Mouse (Mus musculus) hindbrain, embryonic 10.5 days (tissue): Measurements from ENCODE around the gene Iqsec1. TPM values are rescaled to one million over a fixed set of nuclear protein-coding genes. Genes with fewer than 3 reads are reported as not detected.

Experiments
- DNase-seq: peaks from one replicate; pipeline ENCODE4 v3.0.0-alpha.2; 2017; ENCODE audit warnings: low spot score
- H3K27ac ChIP-seq: fragments of 300-500 bp; sonication (generic); 2 replicates; pipeline ENCODE4 v1.5.1; 2016; ENCODE audit warnings: mild to moderate bottlenecking, moderate library complexity
- H3K27me3 ChIP-seq: fragments of 300-500 bp; sonication (generic); 2 replicates; pipeline ENCODE4 v1.6.1; 2016; ENCODE audit warnings: mild to moderate bottlenecking; ENCODE audit not compliant: poor library complexity, insufficient read depth, severe bottlenecking
- H3K36me3 ChIP-seq: fragments of 300-500 bp; sonication (generic); 2 replicates; pipeline ENCODE4 v1.6.1; 2016; ENCODE audit warnings: mild to moderate bottlenecking, moderate library complexity
- H3K4me1 ChIP-seq: fragments of 300-500 bp; sonication (generic); replicated peaks from 2 replicates; pipeline ENCODE4 v1.6.1; 2016; ENCODE audit warnings: mild to moderate bottlenecking
- H3K4me3 ChIP-seq: fragments of 300-500 bp; sonication (generic); 2 replicates; pipeline ENCODE4 v1.5.1; 2016; ENCODE audit warnings: mild to moderate bottlenecking, moderate library complexity
- H3K9me3 ChIP-seq: fragments of 300-500 bp; sonication (generic); 2 replicates; pipeline ENCODE4 v1.6.1; 2016; ENCODE audit warnings: mild to moderate bottlenecking, moderate library complexity
- WGBS: fragments of 180-500 bp; shearing (Covaris S2); methylation state at CpG from one replicate; pipeline ENCODE4 v1.1.7; 2016; 5-methylcytosine and 5-hydroxymethylcytosine counted together
- polyA plus RNA-seq: library from polyadenylated mRNA; unstranded; fragments of >200 nt; fragmentation: Nextera tagmentation; extraction: Ambion mirVana; gene quantifications from 2 replicates; pipeline ENCODE4 v1.2.1, GENCODE M21; 2016

The Iqsec1 gene
- polyA plus RNA-seq, 1 experiment from 2014 or later: 13.8 TPM

DNA sequence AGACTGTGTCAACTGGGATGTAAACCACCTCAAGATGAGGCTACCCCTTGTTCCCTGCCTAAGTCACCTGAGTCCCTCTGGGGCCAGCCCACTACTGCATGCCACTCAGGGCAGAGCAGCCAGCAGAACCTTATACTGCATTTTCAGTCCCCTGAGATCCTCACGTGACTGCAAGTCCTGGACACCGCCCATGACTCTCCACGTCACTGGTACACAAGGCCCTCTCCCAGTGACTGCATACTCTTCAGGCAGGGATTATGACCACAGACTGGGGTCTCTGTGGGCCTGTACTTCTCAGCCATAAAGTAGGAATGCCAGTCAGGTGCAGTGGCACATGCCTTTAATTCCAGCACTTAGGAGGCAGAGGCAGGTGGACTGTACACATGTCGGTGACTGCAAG is 281.3 kb downstream of the Iqsec1 start:
- WGBS: 83% methylated on average over 4 of the region's 4 CpGs
- no peak overlapping the region for H3K4me3 ChIP-seq
- no peak for DNase-seq
- H3K27me3 ChIP-seq: no peaks in the 10 kb centered on the region
- H3K9me3 ChIP-seq: no peaks in the 10 kb centered on the region
- H3K4me1 ChIP-seq: peaks cover 87% of the 10 kb centered on the region
- H3K27ac ChIP-seq: no peak overlapping the region
- no peaks in the 10 kb centered on the region for H3K36me3 ChIP-seq

DNA sequence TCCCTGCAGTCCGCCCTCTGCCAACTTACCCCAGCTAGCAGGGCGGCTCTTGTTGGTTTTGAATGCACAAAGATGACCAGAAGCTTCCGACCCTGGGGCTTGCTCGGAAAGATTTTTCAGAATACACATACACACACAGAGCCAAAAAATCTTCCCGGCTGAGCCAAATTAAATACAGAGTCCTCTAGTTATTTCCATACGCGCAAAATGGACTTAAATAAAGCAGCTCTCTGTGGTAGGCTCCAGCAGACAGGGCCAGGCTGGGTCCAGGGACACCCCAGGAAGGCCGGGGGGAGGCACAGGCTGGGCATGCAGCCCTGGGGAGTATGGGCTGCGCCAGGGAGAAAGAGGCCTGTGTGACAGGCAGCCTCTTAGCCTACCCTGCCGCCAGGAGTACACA is 282.0 kb downstream of the Iqsec1 start:
- H3K9me3 ChIP-seq: no peaks in the 10 kb centered on the region
- H3K36me3 ChIP-seq: no peaks in the 10 kb centered on the region
- H3K27ac ChIP-seq: peak overlapping the region; percentile 46; the same call in 1 of the 2 replicates
- no peaks in the 10 kb centered on the region for H3K27me3 ChIP-seq
- H3K4me3 ChIP-seq: no peak overlapping the region
- H3K4me1 ChIP-seq: peaks cover 87% of the 10 kb centered on the region
- 87% methylated on average over 10 of the region's 10 CpGs for WGBS
- no peak for DNase-seq

DNA sequence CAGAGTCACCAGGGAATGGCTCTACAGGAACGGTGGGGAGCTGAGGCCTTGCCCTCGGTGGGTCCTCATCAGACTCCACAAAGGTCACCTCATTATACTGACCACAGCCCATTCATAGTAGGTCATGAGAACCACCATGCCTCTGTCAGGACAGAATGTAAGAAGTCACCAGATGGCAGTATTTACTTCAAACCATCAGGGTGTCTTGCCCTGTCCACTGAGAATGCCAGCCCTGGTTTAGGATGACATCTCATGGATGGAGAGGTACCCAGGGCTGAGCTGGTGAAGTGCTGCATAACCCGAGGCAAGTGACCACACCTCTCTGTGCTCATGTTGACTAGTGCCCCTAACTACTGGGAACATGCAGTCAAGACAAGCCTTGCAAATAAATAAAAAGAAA is 282.7 kb downstream of the Iqsec1 start:
- Histone ChIP-seq H3K27ac (no peak overlapping the region), H3K36me3 (no peaks in the 10 kb centered on the region), H3K9me3 (no peaks in the 10 kb centered on the region), H3K4me1 (peaks cover 87% of the 10 kb centered on the region), H3K27me3 (no peaks in the 10 kb centered on the region), H3K4me3 (no peak overlapping the region)
- WGBS: 80% methylated on average over 3 of the region's 3 CpGs
- DNase-seq: no peak

DNA sequence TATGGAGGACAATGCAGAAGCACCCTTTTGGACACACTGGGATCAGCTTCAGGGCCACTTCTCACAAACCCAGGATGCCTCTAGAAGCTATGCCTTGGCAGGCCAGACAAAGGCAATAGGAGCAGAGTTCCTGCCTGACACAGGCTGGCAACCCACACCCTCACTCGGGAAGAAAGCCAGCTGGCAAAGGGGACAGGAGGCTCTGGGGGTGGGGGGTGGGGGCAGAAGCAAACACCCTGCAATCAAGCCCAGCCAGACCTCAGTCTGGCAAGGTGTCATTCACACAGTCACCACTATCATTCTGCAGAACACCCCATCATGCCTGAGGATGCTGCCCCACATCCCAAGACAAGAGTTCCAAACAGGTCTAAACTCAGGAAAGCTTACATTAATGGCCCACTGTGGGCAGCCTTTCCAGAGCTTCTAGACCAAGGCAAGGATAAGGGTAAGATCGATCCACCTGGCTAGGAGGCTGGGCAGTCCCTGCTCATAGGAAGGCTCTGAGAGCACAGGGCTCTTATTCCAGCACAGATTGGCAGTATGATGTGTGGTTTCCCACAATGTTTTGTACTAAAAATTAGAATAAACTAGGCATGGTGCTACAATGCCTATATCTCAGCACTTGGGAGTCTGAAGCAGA is 283.7 kb downstream of the Iqsec1 start:
- 81% methylated on average over 2 of the region's 2 CpGs for WGBS
- peak overlapping the region; percentile 84 for H3K27ac ChIP-seq
- no peak for DNase-seq
- H3K36me3 ChIP-seq: no peaks in the 10 kb centered on the region
- no peaks in the 10 kb centered on the region for H3K27me3 ChIP-seq
- H3K4me1 ChIP-seq: peaks cover 86% of the 10 kb centered on the region
- no peak overlapping the region for H3K4me3 ChIP-seq
- no peaks in the 10 kb centered on the region for H3K9me3 ChIP-seq

DNA sequence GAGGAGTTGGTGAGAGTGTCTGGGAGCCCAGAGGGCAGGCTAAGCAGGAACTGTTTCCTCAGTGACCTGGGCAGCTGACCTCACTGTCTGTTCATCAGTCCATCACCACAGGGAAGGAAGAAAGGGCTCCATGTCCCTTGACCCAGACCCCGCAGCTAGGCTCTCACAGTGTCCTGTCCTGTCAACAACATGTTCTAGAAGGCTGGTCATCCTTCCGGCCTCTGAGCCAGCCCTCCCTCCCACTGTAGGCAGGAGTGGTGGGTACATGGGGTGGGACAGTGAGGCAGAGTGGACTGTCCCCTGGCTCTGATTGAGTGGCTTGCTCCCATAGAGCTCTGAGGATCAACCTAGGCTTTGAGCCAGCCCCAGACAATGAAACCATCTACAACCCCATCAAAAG is 284.7 kb downstream of the Iqsec1 start:
- 27% methylated on average over 2 of the region's 2 CpGs for WGBS
- H3K27me3 ChIP-seq: no peaks in the 10 kb centered on the region
- no peak for DNase-seq
- H3K27ac ChIP-seq: peak overlapping the region; percentile 84
- peaks cover 96% of the 10 kb centered on the region for H3K4me1 ChIP-seq
- no peaks in the 10 kb centered on the region for H3K36me3 ChIP-seq
- no peak overlapping the region for H3K4me3 ChIP-seq
- H3K9me3 ChIP-seq: no peaks in the 10 kb centered on the region

DNA sequence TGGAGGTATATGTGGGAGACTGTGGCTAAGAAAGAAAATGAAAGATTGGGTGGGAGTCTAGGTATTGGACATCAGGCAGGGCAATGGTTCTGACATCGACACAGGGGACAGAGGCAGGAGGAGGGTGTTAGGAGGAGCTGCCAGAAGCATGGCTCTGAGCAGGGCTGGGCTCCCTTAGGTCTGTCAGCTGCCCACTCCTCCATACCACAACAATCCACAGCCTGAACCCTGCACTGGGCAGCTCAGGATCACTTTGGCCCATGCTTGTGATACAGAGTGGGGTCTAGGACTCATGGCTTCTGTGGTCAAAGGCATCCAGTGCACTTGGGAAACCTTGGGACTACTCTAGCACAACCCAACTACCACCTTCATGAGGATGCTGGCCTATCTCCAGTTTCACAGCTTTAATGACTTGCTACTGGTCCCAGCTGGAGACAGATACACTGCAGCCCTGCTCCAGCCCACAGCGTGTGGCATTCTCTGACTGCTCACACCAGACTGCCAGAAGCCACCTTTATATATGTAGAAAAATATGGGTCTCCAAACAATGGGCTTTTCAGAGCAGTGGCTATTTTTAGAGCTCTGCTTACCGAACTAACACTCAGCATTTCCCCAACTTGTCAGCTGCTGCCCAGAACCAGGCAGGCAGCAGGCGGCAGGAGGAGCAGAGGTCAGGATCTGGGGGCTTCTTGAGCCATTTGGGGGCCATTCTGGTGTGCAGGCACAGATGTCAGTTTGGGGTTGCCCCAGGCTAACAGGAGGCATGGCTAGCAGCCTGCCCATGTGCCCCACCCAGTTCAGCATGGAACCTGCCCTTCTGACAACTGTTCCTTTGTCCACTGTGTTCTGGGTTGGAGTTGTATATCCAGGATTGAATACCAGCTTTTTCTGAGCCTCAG is 285.4 kb downstream of the Iqsec1 start:
- H3K9me3 ChIP-seq: no peaks in the 10 kb centered on the region
- peak; percentile 32 for DNase-seq
- no peaks in the 10 kb centered on the region for H3K36me3 ChIP-seq
- WGBS: 38% methylated on average over 4 of the region's 4 CpGs
- H3K4me3 ChIP-seq: no peak overlapping the region
- no peaks in the 10 kb centered on the region for H3K27me3 ChIP-seq
- peaks cover 91% of the 10 kb centered on the region for H3K4me1 ChIP-seq
- H3K27ac ChIP-seq: peak overlapping the region; percentile 84

DNA sequence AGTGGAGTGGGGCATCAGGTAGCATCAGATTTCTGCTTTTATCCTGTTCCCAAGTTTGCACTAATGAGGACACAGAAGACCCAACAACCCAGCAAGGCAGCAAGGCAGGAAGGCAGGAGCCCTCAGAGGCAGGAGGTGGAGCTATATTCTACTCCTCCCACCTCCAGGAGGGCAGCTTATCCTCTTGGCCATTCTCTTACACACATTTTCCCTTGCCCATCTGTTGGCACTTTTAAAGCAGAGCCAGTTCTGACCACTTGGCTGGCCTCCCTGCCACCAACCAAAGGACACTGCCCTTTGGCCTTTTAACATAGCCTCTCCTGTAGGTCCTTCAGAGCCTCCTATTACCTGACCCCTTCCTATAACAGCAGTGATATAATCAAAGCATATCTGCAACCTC is 286.3 kb downstream of the Iqsec1 start:
- H3K4me1 ChIP-seq: peaks cover 84% of the 10 kb centered on the region

DNA sequence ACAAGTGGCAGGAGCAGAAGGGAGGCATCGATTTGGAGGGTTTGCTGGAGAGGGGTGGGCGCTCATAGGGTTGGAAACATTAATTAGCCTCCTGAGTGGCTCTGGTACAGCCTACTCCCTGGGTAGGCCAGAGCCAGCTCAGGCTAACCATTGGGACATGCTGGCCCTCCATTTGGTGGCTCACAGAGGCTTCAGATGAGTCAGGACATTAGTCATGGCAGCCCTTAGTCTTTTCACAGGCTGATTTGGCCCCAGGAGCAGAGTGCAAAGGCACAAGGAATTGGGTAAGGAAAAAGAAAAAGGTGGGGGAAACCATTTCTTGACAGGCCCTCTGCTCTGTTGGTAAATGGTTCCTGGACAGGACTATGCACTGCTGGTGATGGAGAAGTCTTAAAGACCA is 287.1 kb downstream of the Iqsec1 start:
- Histone ChIP-seq H3K27ac (0 out of 2 replicates have a peak overlapping the region, but pooled peaks have one; percentile 84), H3K4me3 (no peak overlapping the region), H3K9me3 (no peaks in the 10 kb centered on the region), H3K36me3 (no peaks in the 10 kb centered on the region), H3K4me1 (peaks cover 76% of the 10 kb centered on the region), H3K27me3 (no peaks in the 10 kb centered on the region)
- DNase-seq: no peak
- WGBS: 75% methylated on average over 2 of the region's 2 CpGs

More for the DNA sequence above, 286.3 kb downstream of the Iqsec1 start:
- Histone ChIP-seq H3K4me3 (no peak overlapping the region), H3K36me3 (no peaks in the 10 kb centered on the region), H3K9me3 (no peaks in the 10 kb centered on the region), H3K27me3 (no peaks in the 10 kb centered on the region), H3K27ac (peak overlapping the region; percentile 84; the same call in 1 of the 2 replicates)
- no peak for DNase-seq

DNA sequence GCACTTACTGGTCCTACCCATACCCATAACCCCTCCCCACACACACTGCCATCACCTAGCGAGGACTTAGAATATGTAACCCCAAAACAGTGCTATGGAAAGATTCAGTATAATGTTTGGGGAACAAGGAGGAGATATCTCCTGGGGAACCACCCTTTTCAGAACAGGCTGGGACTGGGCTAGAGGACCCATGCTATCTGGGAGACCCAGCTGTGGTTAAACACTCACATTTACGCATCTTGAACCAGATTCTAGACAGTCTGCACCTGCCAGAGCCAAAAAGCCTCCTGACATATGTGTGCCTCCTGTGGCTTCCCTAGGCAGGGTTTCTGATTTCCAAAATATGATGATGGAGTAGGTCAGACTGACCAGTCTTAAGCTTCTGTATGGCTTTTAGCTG is 287.7 kb downstream of the Iqsec1 start:
- Histone ChIP-seq H3K4me3 (no peak overlapping the region), H3K27ac (peak overlapping the region; percentile 18; the same call in 1 of the 2 replicates), H3K4me1 (peaks cover 69% of the 10 kb centered on the region), H3K27me3 (no peaks in the 10 kb centered on the region), H3K9me3 (no peaks in the 10 kb centered on the region), H3K36me3 (no peaks in the 10 kb centered on the region)
- no peak for DNase-seq
- WGBS: 92% methylated on average over 2 of the region's 2 CpGs

DNA sequence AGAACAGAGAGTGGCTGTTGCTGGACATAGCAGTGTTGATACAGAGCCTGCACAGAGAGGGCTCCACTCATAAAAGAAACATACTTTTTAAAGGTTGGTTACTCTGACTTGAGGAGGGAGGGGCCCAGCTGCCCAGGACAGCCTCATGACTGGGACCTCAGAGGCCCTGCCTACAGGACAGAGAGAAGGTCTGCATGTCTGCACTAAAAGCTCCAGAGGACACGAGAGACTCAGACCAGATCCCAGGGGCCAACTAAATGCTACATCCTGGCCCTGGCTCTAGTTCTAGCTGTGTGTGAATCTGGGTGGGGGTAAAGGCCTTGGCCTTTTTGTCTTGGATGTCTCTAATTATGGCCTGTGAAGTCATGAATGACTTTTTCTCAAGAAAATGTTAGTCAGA is 288.4 kb downstream of the Iqsec1 start:
- H3K27me3 ChIP-seq: no peaks in the 10 kb centered on the region
- H3K9me3 ChIP-seq: no peaks in the 10 kb centered on the region
- H3K4me3 ChIP-seq: no peak overlapping the region
- H3K36me3 ChIP-seq: no peaks in the 10 kb centered on the region
- 58% methylated on average over 1 of the region's 1 CpGs for WGBS
- H3K4me1 ChIP-seq: peaks cover 62% of the 10 kb centered on the region
- DNase-seq: no peak
- H3K27ac ChIP-seq: peak overlapping the region; percentile 46; the same call in 1 of the 2 replicates

DNA sequence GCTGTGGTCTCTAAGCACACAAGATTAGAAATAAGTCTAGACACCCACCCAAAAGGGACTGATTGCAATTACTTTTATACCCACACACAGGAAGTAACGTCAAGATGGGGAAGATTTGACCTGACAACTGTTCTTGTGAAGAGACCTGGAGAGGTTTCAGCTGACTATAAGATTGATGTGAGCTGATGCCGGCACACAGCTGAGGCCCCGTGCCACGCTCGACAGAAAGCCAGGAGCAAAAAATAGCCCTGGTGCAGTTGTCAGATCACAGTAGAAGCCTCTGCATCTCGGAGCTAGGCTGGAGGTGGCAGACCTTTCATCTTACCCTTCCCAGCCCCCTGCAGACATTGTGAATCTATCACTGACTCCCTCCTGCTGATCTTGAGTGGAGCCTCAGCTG is 289.6 kb downstream of the Iqsec1 start:
- Histone ChIP-seq H3K4me3 (no peak overlapping the region), H3K27ac (peak overlapping the region; percentile 9; the same call in 1 of the 2 replicates), H3K4me1 (peaks cover 50% of the 10 kb centered on the region), H3K36me3 (peaks cover 10% of the 10 kb centered on the region), H3K27me3 (no peaks in the 10 kb centered on the region), H3K9me3 (no peaks in the 10 kb centered on the region)
- WGBS: 55% methylated on average over 6 of the region's 6 CpGs
- DNase-seq: no peak

DNA sequence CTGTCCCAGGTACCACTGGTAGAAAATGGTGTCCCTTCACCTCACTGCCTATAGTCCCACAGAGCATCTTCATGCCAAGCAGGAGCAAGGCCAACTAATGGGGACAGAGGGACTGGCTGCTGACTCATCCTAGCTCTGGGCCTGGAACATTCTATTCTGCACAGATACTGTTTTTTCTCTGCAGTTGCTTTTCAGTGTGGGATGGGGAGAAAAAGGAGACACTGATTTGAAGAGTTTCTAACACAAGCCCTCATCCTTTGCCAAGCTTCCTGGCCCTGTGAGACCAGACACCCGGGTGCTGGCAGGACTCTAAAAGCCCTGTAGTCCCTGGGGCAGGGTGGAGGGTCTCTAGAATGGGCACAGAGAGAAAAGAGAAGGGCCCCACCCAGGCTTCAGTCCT is 292.7 kb downstream of the Iqsec1 start:
- Histone ChIP-seq H3K36me3 (peaks cover 41% of the 10 kb centered on the region), H3K9me3 (no peaks in the 10 kb centered on the region), H3K27ac (no peak overlapping the region), H3K4me1 (peaks cover 19% of the 10 kb centered on the region), H3K27me3 (no peaks in the 10 kb centered on the region), H3K4me3 (no peak overlapping the region)
- WGBS: 94% methylated on average over 1 of the region's 1 CpGs
- DNase-seq: no peak

DNA sequence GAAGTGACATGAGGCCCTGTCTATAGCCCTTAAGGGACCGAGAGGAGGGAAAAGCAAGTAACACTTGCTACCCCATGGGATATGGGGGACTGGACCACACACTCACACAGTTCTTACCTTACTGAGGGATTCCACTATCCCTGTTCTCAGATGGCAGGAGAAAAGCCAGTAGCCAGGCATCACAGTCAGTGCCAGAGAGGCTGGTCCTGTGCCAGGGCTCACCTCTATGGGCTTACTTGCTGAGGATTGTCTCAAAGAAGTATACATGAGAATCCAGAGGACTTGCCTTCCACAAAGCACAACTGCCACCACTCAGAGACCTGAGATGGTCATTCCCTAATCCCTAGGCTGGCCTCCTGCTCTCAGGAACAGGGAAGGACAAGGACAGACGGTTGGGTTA is 296.1 kb downstream of the Iqsec1 start:
- no peak overlapping the region for H3K27ac ChIP-seq
- 83% methylated on average over 2 of the region's 2 CpGs for WGBS
- no peak for DNase-seq
- H3K27me3 ChIP-seq: no peaks in the 10 kb centered on the region
- peaks cover 75% of the 10 kb centered on the region for H3K36me3 ChIP-seq
- no peaks in the 10 kb centered on the region for H3K9me3 ChIP-seq
- H3K4me1 ChIP-seq: 0 out of 2 replicates have a peak, but pooled peaks cover 10% of the 10 kb centered on the region
- no peak overlapping the region for H3K4me3 ChIP-seq
